Mouse (Mus musculus) hindbrain, embryonic 15.5 days (tissue): ENCODE results near the gene Kcnd3. TPM values are rescaled to one million over a fixed set of nuclear protein-coding genes. Genes with fewer than 3 reads are reported as not detected.

Experiments
- ATAC-seq: fragments of 200-750 bp; cut with Nextera tagmentation; 2 replicates; pipeline ENCODE4 v1.8.0; 2017; ENCODE audit warnings: low read depth, moderate number of reproducible peaks, moderate TSS enrichment; ENCODE audit not compliant: low FRiP score
- H3K27ac ChIP-seq: fragments of 300-500 bp; sonication (generic); replicated peaks from 2 replicates; pipeline ENCODE4 v1.5.1; 2015; ENCODE audit warnings: mild to moderate bottlenecking, inconsistent platforms
- H3K27me3 ChIP-seq: fragments of 300-500 bp; sonication (generic); 2 replicates; pipeline ENCODE4 v1.6.1; 2015; ENCODE audit warnings: control low read depth, inconsistent platforms
- H3K36me3 ChIP-seq: fragments of 300-500 bp; sonication (generic); 2 replicates; pipeline ENCODE4 v1.6.1; 2015; ENCODE audit warnings: control low read depth, inconsistent platforms
- H3K4me1 ChIP-seq: fragments of 300-500 bp; sonication (generic); replicated peaks from 2 replicates; pipeline ENCODE4 v1.6.1; 2015; ENCODE audit warnings: control low read depth, inconsistent platforms
- H3K4me2 ChIP-seq: fragments of 300-500 bp; sonication (generic); 2 replicates; pipeline ENCODE4 v1.6.1; 2015; ENCODE audit warnings: moderate library complexity, mild to moderate bottlenecking, inconsistent platforms
- H3K4me3 ChIP-seq: fragments of 300-500 bp; sonication (generic); 2 replicates; pipeline ENCODE4 v1.5.1; 2015; ENCODE audit warnings: mild to moderate bottlenecking, inconsistent platforms
- H3K9ac ChIP-seq: fragments of 300-500 bp; sonication (generic); 2 replicates; pipeline ENCODE4 v1.6.1; 2015; ENCODE audit warnings: inconsistent platforms
- H3K9me3 ChIP-seq: fragments of 300-500 bp; sonication (generic); 2 replicates; pipeline ENCODE4 v1.6.1; 2016; ENCODE audit warnings: control low read depth, inconsistent platforms
- WGBS: fragments of 180-500 bp; shearing (Covaris S2); methylation state at CpG from one replicate; pipeline ENCODE4 v1.1.7; 2015; 5-methylcytosine and 5-hydroxymethylcytosine counted together
- polyA plus RNA-seq: library from polyadenylated mRNA; unstranded; fragments of >200 nt; fragmentation: Nextera tagmentation; extraction: Ambion mirVana; gene quantifications from 2 replicates; pipeline ENCODE4 v1.2.1, GENCODE M21; 2015

Kcnd3 gene
- polyA plus RNA-seq, 1 experiment from 2014 or later, result 10.0 TPM

GRCm38 (mm10) chr3:105608857-105609256, 156.7 kb downstream of the Kcnd3 start:
- no peak overlapping the region for H3K27ac ChIP-seq
- H3K27me3 ChIP-seq, result no peaks in the 10 kb centered on the region
- no peak overlapping the region for H3K9ac ChIP-seq
- no peaks in the 10 kb centered on the region for H3K36me3 ChIP-seq
- no peak overlapping the region for H3K4me2 ChIP-seq
- WGBS, result 93% methylated on average over 3 of the region's 3 CpGs
- peaks cover 9% of the 10 kb centered on the region; the same call in 1 of the 2 replicates for H3K4me1 ChIP-seq
- ATAC-seq, result no peak
- no peak overlapping the region for H3K4me3 ChIP-seq
- H3K9me3 ChIP-seq, result no peaks in the 10 kb centered on the region

GRCm38 (mm10) chr3:105611531-105612422, 159.6 kb downstream of the Kcnd3 start:
- peaks cover 9% of the 10 kb centered on the region; the same call in 1 of the 2 replicates for H3K4me1 ChIP-seq
- no peaks in the 10 kb centered on the region for H3K9me3 ChIP-seq
- peak; percentile 54 for ATAC-seq
- no peak overlapping the region for H3K4me3 ChIP-seq
- H3K27me3 ChIP-seq, result no peaks in the 10 kb centered on the region
- no peak overlapping the region for H3K4me2 ChIP-seq
- H3K27ac ChIP-seq, result peak overlapping the region; percentile 39; the same call in 1 of the 2 replicates
- no peak overlapping the region for H3K9ac ChIP-seq
- H3K36me3 ChIP-seq, result no peaks in the 10 kb centered on the region
- WGBS, result 70% methylated on average over 7 of the region's 7 CpGs

GRCm38 (mm10) chr3:105612423-105612814, 160.3 kb downstream of the Kcnd3 start:
- no peak overlapping the region for H3K4me3 ChIP-seq
- H3K27me3 ChIP-seq, result no peaks in the 10 kb centered on the region
- H3K9ac ChIP-seq, result no peak overlapping the region
- H3K27ac ChIP-seq, result peak overlapping the region; percentile 39; the same call in 1 of the 2 replicates
- 47% methylated on average over 4 of the region's 4 CpGs for WGBS
- peak; percentile 76 for ATAC-seq
- no peak overlapping the region for H3K4me2 ChIP-seq
- no peaks in the 10 kb centered on the region for H3K36me3 ChIP-seq
- peaks cover 9% of the 10 kb centered on the region; the same call in 1 of the 2 replicates for H3K4me1 ChIP-seq
- no peaks in the 10 kb centered on the region for H3K9me3 ChIP-seq

- Histone ChIP-seq H3K9me3 (no peaks in the 10 kb centered on the region), H3K36me3 (no peaks in the 10 kb centered on the region), H3K4me3 (no peak overlapping the region), H3K27me3 (no peaks in the 10 kb centered on the region), H3K4me2 (no peak overlapping the region), H3K4me1 (peaks cover 7% of the 10 kb centered on the region), H3K27ac (no peak overlapping the region), H3K9ac (no peak overlapping the region)
- peak; percentile 65; the same call in 1 of the 2 replicates for ATAC-seq
- WGBS, result 83% methylated on average over 2 of the region's 2 CpGs
Measured at GRCm38 (mm10) chr3:105616861-105617743, 165.0 kb downstream of the Kcnd3 start.

GRCm38 (mm10) chr3:105621154-105621553, 169.0 kb downstream of the Kcnd3 start:
- H3K9me3 ChIP-seq, result no peaks in the 10 kb centered on the region
- ATAC-seq, result no peak
- no peaks in the 10 kb centered on the region for H3K36me3 ChIP-seq
- H3K4me2 ChIP-seq, result no peak overlapping the region
- H3K27ac ChIP-seq, result no peak overlapping the region
- no peaks in the 10 kb centered on the region for H3K27me3 ChIP-seq
- no peak overlapping the region for H3K4me3 ChIP-seq
- WGBS, result 67% methylated on average over 8 of the region's 8 CpGs
- no peak overlapping the region for H3K9ac ChIP-seq
- peaks cover 3% of the 10 kb centered on the region; the same call in 1 of the 2 replicates for H3K4me1 ChIP-seq

GRCm38 (mm10) chr3:105623137-105623536, 171.0 kb downstream of the Kcnd3 start:
- Histone ChIP-seq H3K4me2 (no peak overlapping the region), H3K9ac (no peak overlapping the region), H3K27me3 (no peaks in the 10 kb centered on the region), H3K36me3 (no peaks in the 10 kb centered on the region), H3K4me3 (no peak overlapping the region), H3K4me1 (peaks cover 3% of the 10 kb centered on the region; the same call in 1 of the 2 replicates), H3K9me3 (no peaks in the 10 kb centered on the region), H3K27ac (no peak overlapping the region)
- ATAC-seq, result no peak
- 51% methylated on average over 4 of the region's 4 CpGs for WGBS

GRCm38 (mm10) chr3:105625961-105626360, 173.8 kb downstream of the Kcnd3 start:
- no peak for ATAC-seq
- Histone ChIP-seq H3K9me3 (no peaks in the 10 kb centered on the region), H3K36me3 (no peaks in the 10 kb centered on the region), H3K27me3 (no peaks in the 10 kb centered on the region), H3K4me3 (no peak overlapping the region), H3K4me2 (no peak overlapping the region), H3K4me1 (no peaks in the 10 kb centered on the region; the same call in 1 of the 2 replicates), H3K9ac (no peak overlapping the region), H3K27ac (no peak overlapping the region)
- WGBS, result 84% methylated on average over 2 of the region's 2 CpGs

- H3K27me3 ChIP-seq, result no peaks in the 10 kb centered on the region
- H3K4me2 ChIP-seq, result no peak overlapping the region
- 68% methylated on average over 6 of the region's 6 CpGs for WGBS
- H3K36me3 ChIP-seq, result no peaks in the 10 kb centered on the region
- H3K4me3 ChIP-seq, result no peak overlapping the region
- no peak for ATAC-seq
- H3K9ac ChIP-seq, result no peak overlapping the region
- H3K27ac ChIP-seq, result no peak overlapping the region
- no peaks in the 10 kb centered on the region for H3K4me1 ChIP-seq
- no peaks in the 10 kb centered on the region for H3K9me3 ChIP-seq
Measured at GRCm38 (mm10) chr3:105627258-105627657, 175.1 kb downstream of the Kcnd3 start.

GRCm38 (mm10) chr3:105632296-105632695, 180.2 kb downstream of the Kcnd3 start:
- Histone ChIP-seq H3K27ac (no peak overlapping the region), H3K36me3 (no peaks in the 10 kb centered on the region), H3K4me1 (no peaks in the 10 kb centered on the region), H3K9me3 (no peaks in the 10 kb centered on the region), H3K27me3 (no peaks in the 10 kb centered on the region), H3K4me3 (no peak overlapping the region), H3K4me2 (no peak overlapping the region), H3K9ac (no peak overlapping the region)
- WGBS, result 48% methylated on average over 2 of the region's 2 CpGs
- ATAC-seq, result no peak

- Histone ChIP-seq H3K27ac (no peak overlapping the region), H3K9ac (no peak overlapping the region), H3K9me3 (no peaks in the 10 kb centered on the region), H3K4me3 (no peak overlapping the region), H3K4me1 (no peaks in the 10 kb centered on the region), H3K36me3 (no peaks in the 10 kb centered on the region), H3K27me3 (no peaks in the 10 kb centered on the region), H3K4me2 (no peak overlapping the region)
- 83% methylated on average over 3 of the region's 3 CpGs for WGBS
- ATAC-seq, result no peak
Measured at GRCm38 (mm10) chr3:105633021-105633420, 180.9 kb downstream of the Kcnd3 start.

- 56% methylated on average over 1 of the region's 1 CpGs for WGBS
- Histone ChIP-seq H3K9me3 (no peaks in the 10 kb centered on the region), H3K4me2 (no peak overlapping the region), H3K36me3 (no peaks in the 10 kb centered on the region), H3K27me3 (no peaks in the 10 kb centered on the region), H3K4me1 (no peaks in the 10 kb centered on the region; the same call in 1 of the 2 replicates), H3K9ac (no peak overlapping the region), H3K4me3 (no peak overlapping the region), H3K27ac (no peak overlapping the region)
- ATAC-seq, result peak; percentile 57; the same call in 1 of the 2 replicates
Measured at GRCm38 (mm10) chr3:105642186-105642585, 190.1 kb downstream of the Kcnd3 start.

GRCm38 (mm10) chr3:105643566-105643965, 191.4 kb downstream of the Kcnd3 start:
- Histone ChIP-seq H3K4me2 (no peak overlapping the region), H3K4me1 (no peaks in the 10 kb centered on the region; the same call in 1 of the 2 replicates), H3K27me3 (no peaks in the 10 kb centered on the region), H3K9me3 (no peaks in the 10 kb centered on the region), H3K27ac (no peak overlapping the region), H3K9ac (no peak overlapping the region), H3K36me3 (no peaks in the 10 kb centered on the region), H3K4me3 (no peak overlapping the region)
- no peak for ATAC-seq
- WGBS, result 75% methylated on average over 5 of the region's 5 CpGs
